Mouse (Mus musculus) liver, postnatal 0 days (tissue): ENCODE data around the gene Pbld2. TPM values are rescaled to one million over a fixed set of nuclear protein-coding genes. Genes with fewer than 3 reads are reported as not detected.

Experiments used
- ATAC-seq: fragments of 200-750 bp; cut with Nextera tagmentation; 2 replicates; pipeline ENCODE4 v1.8.0; 2017; ENCODE audit warnings: mild to moderate bottlenecking, moderate library complexity
- DNase-seq: peaks from one replicate; pipeline ENCODE4 v3.0.0-alpha.2; 2016
- H3K27ac ChIP-seq: fragments of 300-500 bp; sonication (generic); 2 replicates; pipeline ENCODE4 v1.5.1; 2014; ENCODE audit warnings: antibody characterized with exemption, moderate library complexity, mild to moderate bottlenecking, low read depth
- H3K27me3 ChIP-seq: fragments of 300-500 bp; sonication (generic); 2 replicates; pipeline ENCODE4 v1.6.1; 2014; ENCODE audit warnings: low read length, control low read depth, mixed read lengths; ENCODE audit not compliant: insufficient read depth
- H3K36me3 ChIP-seq: fragments of 300-500 bp; sonication (generic); replicated peaks from 2 replicates; pipeline ENCODE4 v1.6.1; 2014; ENCODE audit warnings: mild to moderate bottlenecking, control low read depth, low read length, moderate library complexity, mixed read lengths; ENCODE audit not compliant: insufficient read depth
- H3K4me1 ChIP-seq: fragments of 300-500 bp; sonication (generic); 2 replicates; pipeline ENCODE4 v1.6.1; 2014; ENCODE audit warnings: antibody characterized with exemption, mild to moderate bottlenecking, control low read depth; ENCODE audit not compliant: insufficient read depth
- H3K4me2 ChIP-seq: fragments of 300-500 bp; sonication (generic); 2 replicates; pipeline ENCODE4 v1.6.1; 2014; ENCODE audit warnings: low read depth, mild to moderate bottlenecking, low read length, moderate library complexity, mixed read lengths
- H3K4me3 ChIP-seq: fragments of 300-500 bp; sonication (generic); 2 replicates; pipeline ENCODE4 v1.5.1; 2014; ENCODE audit warnings: low read depth, low read length
- H3K9ac ChIP-seq: fragments of 300-500 bp; sonication (generic); replicated peaks from 2 replicates; pipeline ENCODE4 v1.6.1; 2014; ENCODE audit warnings: mild to moderate bottlenecking, moderate library complexity
- H3K9me3 ChIP-seq: fragments of 300-500 bp; sonication (generic); 2 replicates; pipeline ENCODE4 v1.6.1; 2016; ENCODE audit warnings: mild to moderate bottlenecking, control low read depth, low read length, mixed read lengths
- CTCF ChIP-seq: sonication (generic); IDR thresholded peaks from 2 replicates; pipeline ENCODE4 v1.5.1; 2016; ENCODE audit warnings: antibody characterized with exemption, low read depth
- EP300 ChIP-seq: IDR thresholded peaks from 2 replicates; pipeline ENCODE4 v1.6.1; 2016; ENCODE audit warnings: antibody characterized with exemption, low read depth, mild to moderate bottlenecking
- WGBS: fragments of 180-500 bp; shearing (Covaris S2); extraction: QIAGEN DNeasy Blood & Tissue Kit; methylation state at CpG from one replicate; pipeline ENCODE4 v1.1.7; 2014; ENCODE audit not compliant: insufficient replicate concordance; 5-methylcytosine and 5-hydroxymethylcytosine counted together
- polyA plus RNA-seq: library from polyadenylated mRNA; unstranded; fragments of >200 nt; fragmentation: Nextera tagmentation; extraction: Ambion mirVana; gene quantifications from 2 replicates; pipeline ENCODE4 v1.2.1, GENCODE M21; 2015

Gene Pbld2
- polyA plus RNA-seq, 1 experiment from 2014 or later: 15.0 TPM

GRCm38 (mm10) chr10:63086304-63086703 is 62.2 kb downstream of the Pbld2 start:
- Histone ChIP-seq H3K27me3 (no peaks in the 10 kb centered on the region), H3K9me3 (no peaks in the 10 kb centered on the region), H3K9ac (no peak overlapping the region), H3K4me2 (no peak overlapping the region), H3K4me1 (no peaks in the 10 kb centered on the region; the same call in none of the 2 replicates), H3K36me3 (no peaks in the 10 kb centered on the region), H3K27ac (no peak overlapping the region), H3K4me3 (no peak overlapping the region)
- no peak for TF ChIP-seq CTCF
- TF ChIP-seq EP300: peak; percentile 11; the same call in 1 of the 2 replicates
- peak; percentile 56; the same call in 1 of the 2 replicates for ATAC-seq
- WGBS: 43% methylated on average over 10 of the region's 10 CpGs
- no peak for DNase-seq

- H3K4me3 ChIP-seq: no peak overlapping the region
- no peak for TF ChIP-seq EP300
- no peak for TF ChIP-seq CTCF
- WGBS: 35% methylated on average over 8 of the region's 8 CpGs
- H3K27ac ChIP-seq: no peak overlapping the region
- H3K27me3 ChIP-seq: no peaks in the 10 kb centered on the region
- peak overlapping the region; percentile 64 for H3K4me2 ChIP-seq
- ATAC-seq (no peak), DNase-seq (no peak)
- H3K36me3 ChIP-seq: no peaks in the 10 kb centered on the region
- no peaks in the 10 kb centered on the region; the same call in none of the 2 replicates for H3K4me1 ChIP-seq
- H3K9me3 ChIP-seq: no peaks in the 10 kb centered on the region
- no peak overlapping the region for H3K9ac ChIP-seq
Measured at GRCm38 (mm10) chr10:63089103-63089757, 65.1 kb downstream of the Pbld2 start.

GRCm38 (mm10) chr10:63089758-63090571 is 65.8 kb downstream of the Pbld2 start:
- ATAC-seq: no peak
- TF ChIP-seq CTCF: no peak
- no peak for TF ChIP-seq EP300
- WGBS: 14% methylated on average over 26 of the region's 26 CpGs

DNA sequence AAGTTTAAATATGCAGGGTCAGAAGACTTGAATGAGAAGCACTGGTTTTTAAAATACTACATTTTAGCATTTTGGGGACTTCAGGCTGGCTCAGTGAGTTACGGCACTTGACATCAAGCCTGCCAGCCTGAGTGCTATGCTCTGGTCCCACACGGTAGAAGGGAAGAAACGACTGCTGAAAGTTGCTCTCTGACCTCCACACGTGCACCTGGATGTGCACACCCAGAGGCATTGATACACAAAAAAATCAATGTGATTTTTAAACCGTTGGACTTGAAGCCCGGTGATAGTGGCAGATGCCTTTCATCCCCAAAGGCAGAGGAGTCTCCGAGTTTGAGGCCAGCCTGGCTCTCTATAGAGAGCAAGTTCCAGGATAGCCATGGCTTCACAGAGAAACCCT is 67.8 kb downstream of the Pbld2 start:
- H3K4me1 ChIP-seq: no peaks in the 10 kb centered on the region; the same call in 1 of the 2 replicates
- peak; percentile 80 for ATAC-seq
- H3K9ac ChIP-seq: no peak overlapping the region
- no peak overlapping the region for H3K4me3 ChIP-seq
- DNase-seq: peak; percentile 30
- H3K27me3 ChIP-seq: no peaks in the 10 kb centered on the region
- H3K27ac ChIP-seq: no peak overlapping the region
- no peak for TF ChIP-seq EP300
- no peak for TF ChIP-seq CTCF
- WGBS: 50% methylated on average over 7 of the region's 7 CpGs
- no peak overlapping the region for H3K4me2 ChIP-seq
- no peaks in the 10 kb centered on the region for H3K36me3 ChIP-seq
- no peaks in the 10 kb centered on the region for H3K9me3 ChIP-seq

More at GRCm38 (mm10) chr10:63089758-63090571, 65.8 kb downstream of the Pbld2 start:
- Histone ChIP-seq H3K9me3 (no peaks in the 10 kb centered on the region), H3K36me3 (no peaks in the 10 kb centered on the region), H3K4me3 (0 out of 2 replicates have a peak overlapping the region, but pooled peaks have one; percentile 19), H3K4me2 (peak overlapping the region; percentile 64), H3K27me3 (no peaks in the 10 kb centered on the region), H3K27ac (no peak overlapping the region), H3K4me1 (no peaks in the 10 kb centered on the region; the same call in none of the 2 replicates), H3K9ac (0 out of 2 replicates have a peak overlapping the region, but pooled peaks have one; percentile 7)
- no peak for DNase-seq

- Histone ChIP-seq H3K4me1 (no peaks in the 10 kb centered on the region; the same call in 1 of the 2 replicates), H3K36me3 (no peaks in the 10 kb centered on the region), H3K27me3 (peaks cover under 1% of the 10 kb centered on the region; the same call in 1 of the 2 replicates), H3K9ac (no peak overlapping the region), H3K4me3 (no peak overlapping the region), H3K27ac (no peak overlapping the region), H3K9me3 (no peaks in the 10 kb centered on the region), H3K4me2 (no peak overlapping the region)
- TF ChIP-seq CTCF (no peak), EP300 (no peak)
- no peak for DNase-seq
- ATAC-seq: no peak
- 69% methylated on average over 10 of the region's 10 CpGs for WGBS
Measured at GRCm38 (mm10) chr10:63092616-63093550, 68.8 kb downstream of the Pbld2 start.
